Mouse (Mus musculus): ENCODE measurements around the gene Gpr139. TPM values are rescaled to one million over a fixed set of nuclear protein-coding genes. Genes with fewer than 3 reads are reported as not detected.

The Gpr139 gene
- polyA plus RNA-seq, 1 experiment, result not detected

DNA sequence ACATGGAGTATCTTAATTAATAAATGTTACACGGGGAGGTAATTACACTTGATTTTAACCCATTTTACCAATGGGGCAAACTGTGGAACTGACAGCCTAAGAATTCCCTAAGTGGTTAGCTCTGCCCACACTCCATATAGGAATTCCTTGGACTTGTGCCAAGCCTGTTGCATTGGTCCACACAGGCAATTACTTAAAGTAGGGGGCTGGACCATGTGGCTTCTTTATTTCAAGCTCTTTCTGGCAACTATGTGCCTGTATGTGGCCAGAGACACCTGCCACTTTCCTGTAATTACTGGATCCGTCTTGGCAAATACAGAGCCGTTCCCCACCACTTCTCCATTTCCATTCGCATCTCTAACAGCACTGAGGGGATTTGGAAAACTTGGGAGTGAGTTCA lies 3.4 kb downstream of the Gpr139 start:
- H3K4me1 ChIP-seq (ENCODE audit: control insufficient read depth, insufficient read depth, low read length), result peaks cover 4% of the 10 kb centered on the region
- H3K4me3 ChIP-seq (ENCODE audit: control insufficient read depth, low read depth, low read length), result no peak overlapping the region
- no peaks in the 10 kb centered on the region for H3K27me3 ChIP-seq (ENCODE audit: control insufficient read depth, insufficient read depth, low read length)
- no peak overlapping the region for H3K27ac ChIP-seq (ENCODE audit: control insufficient read depth, insufficient read depth, low read depth, low read length)
- TF ChIP-seq CTCF (IDR thresholded peaks at IDR 0.05; ENCODE audit: control insufficient read depth, insufficient read depth, insufficient replicate concordance, low read depth, low read length), result no peak
- no peak for TF ChIP-seq POLR2A (IDR thresholded peaks at IDR 0.05; ENCODE audit: control insufficient read depth, low read depth, low read length)
- H3K36me3 ChIP-seq (ENCODE audit: control insufficient read depth, insufficient read depth, low read length), result no peaks in the 10 kb centered on the region

DNA sequence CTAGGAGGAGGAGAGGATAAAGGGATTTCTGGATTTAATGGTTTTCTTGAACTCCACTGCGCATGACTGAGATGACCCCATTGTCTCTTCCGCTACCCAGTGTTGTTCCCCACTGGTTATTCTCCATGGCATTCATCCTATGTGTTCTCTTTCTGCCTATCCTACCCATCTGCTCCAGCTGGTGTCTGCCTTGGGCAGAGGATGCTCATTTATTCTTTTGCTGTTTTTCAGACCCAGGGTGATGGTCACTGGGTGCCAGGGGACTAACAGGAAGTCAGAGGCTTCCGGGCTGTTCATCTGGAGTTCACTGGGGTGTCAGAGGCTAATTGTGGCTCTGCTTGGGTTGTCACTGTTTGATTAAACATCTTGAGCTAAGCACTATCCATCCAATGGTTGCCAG lies 24.4 kb downstream of the Gpr139 start:
- Histone ChIP-seq H3K27ac (ENCODE audit: control insufficient read depth, insufficient read depth, low read depth, low read length) (no peak overlapping the region), H3K27me3 (ENCODE audit: control insufficient read depth, insufficient read depth, low read length) (no peaks in the 10 kb centered on the region), H3K4me3 (ENCODE audit: control insufficient read depth, low read depth, low read length) (no peak overlapping the region), H3K36me3 (ENCODE audit: control insufficient read depth, insufficient read depth, low read length) (no peaks in the 10 kb centered on the region), H3K4me1 (ENCODE audit: control insufficient read depth, insufficient read depth, low read length) (no peaks in the 10 kb centered on the region)
- no peak for TF ChIP-seq CTCF (IDR thresholded peaks at IDR 0.05; ENCODE audit: control insufficient read depth, insufficient read depth, insufficient replicate concordance, low read depth, low read length)
- no peak for TF ChIP-seq POLR2A (IDR thresholded peaks at IDR 0.05; ENCODE audit: control insufficient read depth, low read depth, low read length)

DNA sequence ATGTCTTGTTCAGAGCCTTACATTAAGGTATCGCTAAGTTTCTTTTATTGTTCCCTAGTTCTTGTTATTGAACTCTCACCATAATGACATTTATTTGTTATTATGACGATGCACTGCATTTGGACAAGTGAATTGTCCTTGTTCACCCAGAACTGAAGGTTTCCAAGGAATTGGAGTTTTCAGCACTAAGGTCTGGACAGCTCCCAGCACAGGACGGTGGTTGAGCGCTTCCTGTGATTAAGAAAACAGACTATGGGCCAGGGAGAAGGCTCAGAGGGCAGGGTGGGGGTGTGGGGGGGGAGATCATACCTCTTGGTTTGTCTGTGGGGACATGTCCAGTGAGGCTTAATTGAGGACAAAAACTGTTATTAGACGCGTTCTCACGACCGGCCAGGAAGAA lies 72.6 kb downstream of the Gpr139 start:
- Histone ChIP-seq H3K4me1 (ENCODE audit: control insufficient read depth, insufficient read depth, low read length) (no peaks in the 10 kb centered on the region), H3K4me3 (ENCODE audit: control insufficient read depth, low read depth, low read length) (no peak overlapping the region), H3K27me3 (ENCODE audit: control insufficient read depth, insufficient read depth, low read length) (no peaks in the 10 kb centered on the region)

DNA sequence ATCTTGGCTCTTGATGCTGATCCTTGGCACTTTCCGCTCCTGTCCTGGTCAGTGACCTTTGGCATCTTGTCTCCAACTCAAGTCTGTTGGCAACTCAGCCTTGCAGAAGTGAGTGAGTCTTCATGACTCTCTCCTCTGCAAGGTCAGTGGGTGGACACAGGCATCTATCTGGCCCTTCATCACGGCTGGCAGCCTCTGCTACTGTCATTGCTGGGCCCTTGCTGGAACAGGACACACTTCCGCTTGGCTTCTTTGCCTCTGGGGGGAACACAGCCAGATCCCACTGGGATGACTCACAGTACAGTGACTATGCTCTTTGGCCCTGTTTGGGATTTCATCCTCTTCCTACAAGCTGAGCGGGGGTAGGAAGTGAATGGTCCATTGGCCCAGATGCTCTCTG lies 78.5 kb downstream of the Gpr139 start:
- Histone ChIP-seq H3K4me1 (ENCODE audit: control insufficient read depth, insufficient read depth, low read length) (no peaks in the 10 kb centered on the region), H3K36me3 (ENCODE audit: control insufficient read depth, insufficient read depth, low read length) (no peaks in the 10 kb centered on the region), H3K27ac (ENCODE audit: control insufficient read depth, insufficient read depth, low read depth, low read length) (no peak overlapping the region), H3K4me3 (ENCODE audit: control insufficient read depth, low read depth, low read length) (no peak overlapping the region), H3K27me3 (ENCODE audit: control insufficient read depth, insufficient read depth, low read length) (no peaks in the 10 kb centered on the region)
- TF ChIP-seq CTCF (IDR thresholded peaks at IDR 0.05; ENCODE audit: control insufficient read depth, insufficient read depth, insufficient replicate concordance, low read depth, low read length), result no peak
- TF ChIP-seq POLR2A (IDR thresholded peaks at IDR 0.05; ENCODE audit: control insufficient read depth, low read depth, low read length), result no peak

More for the DNA sequence above, 72.6 kb downstream of the Gpr139 start:
- Histone ChIP-seq H3K36me3 (ENCODE audit: control insufficient read depth, insufficient read depth, low read length) (no peaks in the 10 kb centered on the region), H3K27ac (ENCODE audit: control insufficient read depth, insufficient read depth, low read depth, low read length) (no peak overlapping the region)
- TF ChIP-seq POLR2A (IDR thresholded peaks at IDR 0.05; ENCODE audit: control insufficient read depth, low read depth, low read length) (no peak), CTCF (IDR thresholded peaks at IDR 0.05; ENCODE audit: control insufficient read depth, insufficient read depth, insufficient replicate concordance, low read depth, low read length) (no peak)

DNA sequence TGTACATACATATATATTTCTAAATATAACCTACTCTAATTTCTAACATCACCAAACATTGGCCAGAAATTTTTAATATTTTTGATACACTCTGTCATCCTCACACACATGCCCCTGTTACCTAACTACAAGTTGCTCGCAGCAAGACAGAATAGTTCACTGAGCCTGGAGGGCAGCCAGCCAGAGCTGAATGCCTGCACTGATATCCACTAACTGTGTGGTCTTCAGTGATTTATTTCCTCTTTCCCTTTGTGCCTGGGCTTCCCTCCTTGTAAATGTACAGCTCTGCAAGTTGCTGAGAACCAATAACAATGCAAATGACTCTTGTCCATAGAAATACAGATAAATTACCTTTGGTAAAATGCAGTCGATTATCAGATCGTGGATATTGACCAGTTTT lies 87.8 kb downstream of the Gpr139 start:
- TF ChIP-seq CTCF (IDR thresholded peaks at IDR 0.05; ENCODE audit: control insufficient read depth, insufficient read depth, insufficient replicate concordance, low read depth, low read length) (no peak), POLR2A (IDR thresholded peaks at IDR 0.05; ENCODE audit: control insufficient read depth, low read depth, low read length) (no peak)
- H3K27ac ChIP-seq (ENCODE audit: control insufficient read depth, insufficient read depth, low read depth, low read length), result no peak overlapping the region
- no peak overlapping the region for H3K4me3 ChIP-seq (ENCODE audit: control insufficient read depth, low read depth, low read length)
- H3K36me3 ChIP-seq (ENCODE audit: control insufficient read depth, insufficient read depth, low read length), result no peaks in the 10 kb centered on the region
- no peaks in the 10 kb centered on the region for H3K27me3 ChIP-seq (ENCODE audit: control insufficient read depth, insufficient read depth, low read length)
- H3K4me1 ChIP-seq (ENCODE audit: control insufficient read depth, insufficient read depth, low read length), result peaks cover 2% of the 10 kb centered on the region; the same call in 1 of the 2 replicates

Other genes starting within 250 kb of the Gpr139 start
- gene Gprc5b, start 189.4 kb downstream of the Gpr139 start, polyA plus RNA-seq (2012; rRNA removed), result 45.8 and 57.4 TPM in 2 replicates